Mouse (Mus musculus): ENCODE data around the gene Hist2h2bb. TPM values are rescaled to one million over a fixed set of nuclear protein-coding genes. Genes with fewer than 3 reads are reported as not detected.

Hist2h2bb gene
- 1,111 and 1,146 TPM in 2 replicates for total RNA-seq (2015)
- 9,134 and 9,995 TPM in 2 replicates for total RNA-seq (2017)

GRCm38 (mm10) chr3:96269511-96270474 lies at the start of gene Hist2h2bb:
Gene Hist2h2bb, plus strand, starts transcription at chr3:96269752.
- ATAC-seq (replicated peaks; ENCODE audit: poor library complexity) = peak; percentile 81

GRCm38 (mm10) chr3:96220131-96220764 lies 49.3 kb upstream of the Hist2h2bb start:
- peak; percentile 24 for ATAC-seq (replicated peaks; ENCODE audit: poor library complexity)

- peak; percentile 76 for ATAC-seq (replicated peaks; ENCODE audit: poor library complexity)
Measured at GRCm38 (mm10) chr3:96220765-96221639, 48.5 kb upstream of the Hist2h2bb start, which contains the start of the genes Hist2h2ac and Hist2h2be. Gene Hist2h2ac, minus strand, starts transcription at chr3:96220880. Gene Hist2h2be, plus strand, starts transcription at chr3:96221119.

GRCm38 (mm10) chr3:96221640-96222038 lies 47.9 kb upstream of the Hist2h2bb start:
- no peak for ATAC-seq (replicated peaks; ENCODE audit: poor library complexity)

- ATAC-seq (replicated peaks; ENCODE audit: poor library complexity) = no peak
Measured at GRCm38 (mm10) chr3:96222774-96223173, 46.8 kb upstream of the Hist2h2bb start.

- no peak for ATAC-seq (replicated peaks; ENCODE audit: poor library complexity)
Measured at GRCm38 (mm10) chr3:96225421-96225820, 44.1 kb upstream of the Hist2h2bb start.

GRCm38 (mm10) chr3:96226695-96227648 lies 42.6 kb upstream of the Hist2h2bb start:
- ATAC-seq (replicated peaks; ENCODE audit: poor library complexity) = peak; percentile 66

- no peak for ATAC-seq (replicated peaks; ENCODE audit: poor library complexity)
Measured at GRCm38 (mm10) chr3:96228828-96229227, 40.7 kb upstream of the Hist2h2bb start.

- ATAC-seq (replicated peaks; ENCODE audit: poor library complexity) = peak; percentile 41; the same call in 1 of the 2 replicates
Measured at GRCm38 (mm10) chr3:96230404-96230803, 39.1 kb upstream of the Hist2h2bb start.

- ATAC-seq (replicated peaks; ENCODE audit: poor library complexity) = peak; percentile 40; the same call in 1 of the 2 replicates
Measured at GRCm38 (mm10) chr3:96230910-96231757, 38.4 kb upstream of the Hist2h2bb start.

- ATAC-seq (replicated peaks; ENCODE audit: poor library complexity) = no peak
Measured at GRCm38 (mm10) chr3:96231758-96232120, 37.8 kb upstream of the Hist2h2bb start.

GRCm38 (mm10) chr3:96234914-96235313 lies 34.6 kb upstream of the Hist2h2bb start:
- ATAC-seq (replicated peaks; ENCODE audit: poor library complexity) = no peak

- ATAC-seq (replicated peaks; ENCODE audit: poor library complexity) = no peak
Measured at GRCm38 (mm10) chr3:96235836-96236235, 33.7 kb upstream of the Hist2h2bb start.

GRCm38 (mm10) chr3:96236834-96237334 lies 32.7 kb upstream of the Hist2h2bb start:
- no peak for ATAC-seq (replicated peaks; ENCODE audit: poor library complexity)

- no peak for ATAC-seq (replicated peaks; ENCODE audit: poor library complexity)
Measured at GRCm38 (mm10) chr3:96237335-96237903, 32.1 kb upstream of the Hist2h2bb start.

- ATAC-seq (replicated peaks; ENCODE audit: poor library complexity) = 0 out of 2 replicates have a peak, but pooled peaks have one; percentile 2
Measured at GRCm38 (mm10) chr3:96237904-96238511, 31.5 kb upstream of the Hist2h2bb start.

- peak; percentile 62 for ATAC-seq (replicated peaks; ENCODE audit: poor library complexity)
Measured at GRCm38 (mm10) chr3:96238954-96239793, 30.4 kb upstream of the Hist2h2bb start, which contains the start of gene Hist2h3c2. Gene Hist2h3c2, minus strand, starts transcription at chr3:96239127.

Data from megakaryocyte progenitor cell, adult 5-6 weeks (primary cell).